Mouse (Mus musculus): ENCODE results near the gene Dgke.
"Not testable (repeated sequence)": the region's sequence is repeated elsewhere in the genome, so short reads cannot be mapped to it uniquely, and the experiment has no call there.

The Dgke gene

DNA sequence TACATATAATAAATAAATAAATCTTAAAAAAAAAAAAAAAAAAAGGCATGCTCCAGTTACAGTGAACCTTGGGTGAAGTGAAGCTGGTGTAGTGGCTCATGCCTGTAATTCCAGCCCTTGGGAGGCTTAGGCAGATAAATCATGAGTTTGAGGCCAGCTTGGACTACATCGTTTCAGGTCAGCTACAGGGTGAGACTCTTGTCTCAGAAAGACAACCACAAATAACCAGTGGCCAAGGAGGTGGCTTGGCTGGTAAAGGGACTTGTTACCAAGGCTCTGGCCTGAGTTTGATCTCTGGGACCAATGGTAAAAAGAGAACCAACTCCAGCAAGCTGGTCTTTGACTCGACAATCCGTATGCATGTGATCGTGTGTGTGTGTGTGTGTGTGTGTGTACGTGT lies 64.6 kb downstream of the Dgke start:
- DNase-seq (ENCODE audit: low read depth), result no peak

DNA sequence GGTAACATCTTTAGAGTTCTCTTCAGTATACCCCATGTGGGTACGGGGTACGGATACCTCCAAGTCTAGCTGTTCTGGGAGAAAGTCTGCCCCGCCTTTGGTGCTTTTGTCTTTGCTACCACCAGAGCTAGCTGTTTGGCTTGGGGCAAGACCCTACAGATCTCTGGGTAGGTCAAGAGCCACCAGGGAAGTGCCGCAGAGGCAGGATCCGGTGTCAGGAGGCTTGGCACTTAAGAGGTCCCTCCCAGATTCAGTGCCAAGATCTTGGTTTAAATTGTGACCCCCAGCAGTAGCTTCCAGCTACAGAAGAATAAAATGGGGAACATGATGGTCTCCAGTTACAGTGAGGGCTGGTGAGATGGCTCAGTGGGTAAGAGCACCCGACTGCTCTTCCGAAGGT lies 65.1 kb downstream of the Dgke start:
- no peak for DNase-seq (ENCODE audit: low read depth)

DNA sequence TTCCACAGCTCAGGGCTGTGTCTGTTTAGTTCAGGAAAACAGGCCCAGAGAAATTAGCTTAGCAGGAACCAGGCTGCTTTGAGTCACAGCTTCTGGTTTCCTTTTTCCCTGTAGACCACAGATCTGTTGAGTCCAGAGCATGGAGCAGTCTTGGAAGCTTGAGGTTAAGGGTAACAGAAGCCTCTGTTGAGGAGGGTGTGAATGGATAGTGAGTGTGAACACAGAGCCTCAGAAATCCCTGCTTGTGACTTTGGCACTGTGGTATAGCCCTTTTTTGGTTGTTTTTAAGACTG lies 66.2 kb downstream of the Dgke start:
- no peak for DNase-seq (ENCODE audit: low read depth)

DNA sequence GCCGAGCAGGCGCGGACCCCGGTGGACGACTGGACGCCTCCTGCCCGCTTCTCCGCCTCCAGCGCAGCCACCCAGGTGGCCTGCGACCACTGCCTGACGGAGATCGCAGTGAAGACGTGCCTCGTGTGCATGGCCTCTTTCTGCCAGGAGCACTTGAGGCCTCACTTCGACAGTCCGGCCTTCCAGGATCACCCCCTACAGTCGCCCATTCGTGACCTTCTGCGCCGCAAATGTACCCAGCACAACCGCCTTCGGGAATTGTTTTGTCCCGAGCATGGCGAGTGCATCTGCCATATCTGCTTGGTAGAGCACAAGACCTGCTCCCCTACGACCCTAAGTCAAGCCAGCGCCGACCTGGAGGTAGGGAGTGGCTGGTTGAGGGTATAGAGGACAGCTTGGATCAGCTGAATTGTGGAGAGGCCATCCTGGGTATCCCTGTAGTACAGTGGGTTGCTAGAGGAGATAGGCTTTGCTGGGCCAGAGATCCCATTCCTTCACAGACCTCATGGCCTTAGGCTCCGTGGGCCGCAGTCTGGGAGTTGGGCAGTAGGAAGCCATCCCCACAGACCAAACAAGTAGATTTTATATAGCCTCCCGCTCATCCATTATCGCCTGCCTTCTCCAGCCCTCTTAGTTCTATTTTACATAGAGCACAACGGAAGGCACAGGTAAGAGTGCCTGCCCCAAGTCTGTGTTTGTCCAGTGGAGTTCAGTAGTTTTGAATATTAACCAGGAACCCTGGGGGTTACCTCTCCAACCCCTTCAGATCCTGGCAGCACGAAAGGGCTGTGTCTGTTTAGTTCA lies 66.7 kb downstream of the Dgke start:
- no peak for DNase-seq (ENCODE audit: low read depth)

DNA sequence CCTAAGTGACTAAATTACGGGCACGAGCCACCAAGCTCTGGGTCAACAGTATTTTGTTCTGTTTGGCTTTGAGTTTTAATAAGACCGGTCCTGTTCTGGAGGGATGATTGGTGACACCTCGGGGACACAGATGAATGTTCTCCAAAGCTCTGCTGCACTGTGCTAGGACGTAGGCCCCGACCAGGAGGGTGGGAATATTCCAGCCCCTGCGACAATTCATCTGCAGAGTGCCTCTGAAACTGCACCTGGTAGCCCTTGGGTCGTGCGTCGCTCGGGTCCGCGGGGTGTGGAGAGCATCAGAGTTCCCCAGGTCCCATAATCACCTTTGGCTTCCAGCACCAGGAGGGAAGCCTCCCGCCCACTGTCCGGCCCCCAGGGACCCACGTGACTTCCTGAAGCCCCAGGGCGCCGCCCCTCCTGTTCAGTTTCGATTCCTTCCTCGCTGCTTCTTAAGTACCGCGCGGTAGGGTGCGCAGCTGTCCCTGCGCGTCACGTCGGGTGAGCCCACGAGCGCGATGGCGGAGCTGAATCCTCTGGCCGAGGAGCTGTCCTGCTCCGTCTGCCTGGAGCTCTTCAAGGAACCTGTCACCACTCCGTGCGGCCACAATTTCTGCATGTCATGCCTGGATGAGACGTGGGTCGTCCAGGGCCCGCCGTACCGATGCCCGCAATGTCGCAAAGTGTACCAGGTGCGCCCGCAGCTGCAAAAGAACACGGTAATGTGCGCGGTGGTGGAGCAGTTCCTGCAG lies 67.5 kb downstream of the Dgke start, which contains the start of gene Trim25:
TSS of gene Trim25 (plus strand) at position 403 of the 749 bp plus-strand sequence.
- peak; percentile 95 for DNase-seq (ENCODE audit: low read depth)

DNA sequence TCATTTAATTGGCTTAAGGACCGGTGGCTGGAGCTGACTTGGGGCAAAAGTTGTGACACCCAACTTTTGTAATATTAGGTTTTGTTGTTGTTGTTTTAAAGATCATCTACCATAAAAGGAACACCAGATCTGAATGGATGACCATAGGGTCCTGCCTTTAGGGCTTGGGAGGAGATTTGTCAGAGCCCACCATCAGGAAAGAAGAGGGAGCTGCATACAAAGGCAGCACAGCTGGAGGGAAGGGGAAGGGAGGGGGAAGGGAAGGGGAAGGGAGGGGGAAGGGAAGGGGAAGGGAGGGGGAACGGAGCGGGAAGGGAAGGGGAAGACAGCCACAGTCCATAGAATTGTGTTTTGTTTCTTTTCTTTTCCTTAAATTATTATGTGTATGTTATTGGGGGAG lies 68.2 kb downstream of the Dgke start:
- no peak for DNase-seq (ENCODE audit: low read depth)

DNA sequence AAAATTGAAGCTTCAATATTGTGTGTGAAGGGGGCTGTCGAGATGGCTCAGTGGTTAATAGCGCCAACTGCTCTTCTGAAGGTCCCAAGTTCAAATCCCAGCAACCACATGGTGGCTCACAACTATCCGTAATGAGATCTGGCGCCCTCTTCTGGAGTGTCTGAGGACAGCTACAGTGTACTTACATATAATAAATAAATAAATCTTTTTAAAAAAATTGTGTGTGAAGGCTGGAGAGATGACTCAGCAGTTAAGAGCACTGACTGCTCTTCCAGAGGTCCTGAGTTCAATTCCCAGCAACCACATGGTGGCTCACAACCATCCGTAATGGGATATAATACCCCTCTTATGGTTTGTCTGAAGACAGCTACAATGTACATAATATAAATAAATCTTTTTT lies 69.3 kb downstream of the Dgke start:
- DNase-seq (ENCODE audit: low read depth), result not testable (repeated sequence)

DNA sequence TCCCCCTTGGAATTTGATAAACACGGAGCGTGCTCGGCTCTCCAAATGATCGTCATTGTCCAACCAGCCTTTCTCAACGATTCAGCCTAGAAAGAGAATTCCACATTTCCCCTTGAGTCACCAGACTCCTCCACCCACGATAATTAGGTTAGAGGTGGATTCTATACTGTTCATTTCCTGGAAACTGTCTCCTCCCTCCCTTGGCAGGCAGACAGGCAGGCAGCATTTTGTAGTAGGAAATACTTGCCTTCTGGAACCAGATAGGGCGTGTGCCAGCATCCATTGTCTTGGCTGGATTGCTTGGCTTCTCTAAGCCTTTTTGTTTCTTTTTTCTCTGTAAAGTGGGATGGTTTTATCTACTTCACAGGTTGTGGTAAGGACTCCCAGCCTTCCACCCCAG lies 70.2 kb downstream of the Dgke start:
- no peak for DNase-seq (ENCODE audit: low read depth)

DNA sequence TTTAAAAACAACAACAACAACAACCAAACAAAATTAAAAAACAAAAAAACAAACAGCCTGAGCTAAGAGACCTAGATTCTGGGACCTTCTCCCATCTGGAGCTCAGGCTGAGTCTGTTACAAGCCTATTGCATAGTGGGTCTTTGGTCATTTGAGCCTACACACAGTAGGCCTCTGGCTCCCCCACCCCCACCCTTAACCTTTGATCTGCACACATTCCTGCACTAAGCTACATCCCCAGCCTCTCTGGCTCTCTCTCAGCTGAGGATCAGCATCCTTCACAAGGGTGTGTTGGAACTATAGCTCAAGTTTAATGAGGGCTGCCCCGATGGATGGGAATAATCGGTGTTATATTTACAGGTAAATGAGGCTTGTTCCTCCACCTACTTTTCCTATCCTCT lies 71.0 kb downstream of the Dgke start:
- no peak for DNase-seq (ENCODE audit: low read depth)

DNA sequence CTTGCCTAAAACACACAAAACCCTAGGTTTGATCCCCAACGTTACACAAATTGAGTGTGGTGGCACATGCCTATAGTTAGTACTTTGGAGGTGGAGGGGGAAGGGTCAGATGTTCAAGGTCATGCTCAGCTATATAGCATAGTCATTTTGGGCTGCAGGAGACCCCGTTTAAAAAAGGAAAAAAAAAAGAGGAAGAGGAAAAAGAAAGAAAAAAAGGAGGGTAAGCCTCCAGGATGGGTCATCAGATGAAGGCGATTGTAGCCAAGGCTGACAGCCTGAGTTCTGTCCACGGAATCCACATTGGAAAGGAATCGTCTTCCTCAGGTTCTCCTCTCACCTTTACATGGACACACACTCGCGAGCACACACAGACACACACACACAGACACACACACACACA lies 72.2 kb downstream of the Dgke start:
- no peak for DNase-seq (ENCODE audit: low read depth)

DNA sequence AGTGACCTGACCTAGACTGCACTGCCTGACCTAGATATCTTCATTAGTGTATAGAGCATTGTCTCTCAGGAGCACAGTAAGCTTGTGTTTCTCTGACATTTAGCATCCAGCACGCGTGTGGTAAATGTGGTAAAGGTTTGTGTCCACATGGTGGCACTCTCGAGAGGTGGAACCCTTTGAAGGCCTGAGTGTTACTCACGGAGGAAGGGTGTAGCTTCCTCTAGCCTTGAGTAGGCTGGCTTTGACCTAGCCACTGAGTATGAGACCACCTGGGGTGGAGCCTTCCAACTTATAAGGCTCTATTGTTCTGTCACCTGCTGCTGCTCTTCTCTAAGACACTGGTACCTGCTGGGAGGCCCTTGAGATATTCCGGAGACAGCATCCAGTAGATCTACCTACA lies 73.0 kb downstream of the Dgke start:
- DNase-seq (ENCODE audit: low read depth), result peak; percentile 89

DNA sequence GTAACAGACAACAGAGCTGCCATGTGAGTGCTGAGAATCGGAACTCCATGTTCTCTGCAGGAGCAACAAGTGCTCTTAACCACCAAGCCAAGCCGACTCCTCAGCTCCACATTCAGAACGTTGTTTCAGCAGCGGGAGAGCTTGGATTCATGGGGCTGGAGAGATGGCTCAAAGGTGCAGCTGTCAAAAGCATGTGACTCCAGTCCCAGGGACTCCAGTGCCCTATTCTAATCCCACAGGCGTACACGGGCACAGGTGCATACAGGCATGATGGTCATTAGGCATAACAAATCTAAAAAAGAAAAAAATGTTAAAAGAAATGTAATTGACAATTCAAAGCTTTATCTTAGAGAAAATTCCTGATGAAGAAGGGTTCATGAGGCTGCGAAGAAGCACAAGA lies 73.5 kb downstream of the Dgke start:
- DNase-seq (ENCODE audit: low read depth), result no peak

DNA sequence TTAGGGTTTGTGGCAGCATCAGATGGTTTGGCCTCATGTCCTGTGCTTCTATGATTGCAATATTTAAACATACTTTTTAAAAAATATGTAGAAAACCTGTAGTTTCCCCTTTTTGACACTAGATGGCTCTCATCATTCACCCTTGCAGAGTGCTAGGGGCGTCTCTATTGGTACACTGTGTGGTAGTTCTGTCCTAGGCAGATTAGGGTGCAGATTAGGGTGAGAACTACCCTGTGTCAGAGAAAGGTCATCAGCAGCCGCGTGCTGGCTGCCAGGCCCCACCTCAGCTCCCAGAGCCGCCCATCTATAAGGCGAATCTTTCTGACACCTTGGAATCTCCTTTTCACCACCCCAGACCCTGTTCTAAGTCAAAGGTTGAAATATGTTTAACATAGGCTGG lies 77.1 kb downstream of the Dgke start:
- peak; percentile 74 for DNase-seq (ENCODE audit: low read depth)

DNA sequence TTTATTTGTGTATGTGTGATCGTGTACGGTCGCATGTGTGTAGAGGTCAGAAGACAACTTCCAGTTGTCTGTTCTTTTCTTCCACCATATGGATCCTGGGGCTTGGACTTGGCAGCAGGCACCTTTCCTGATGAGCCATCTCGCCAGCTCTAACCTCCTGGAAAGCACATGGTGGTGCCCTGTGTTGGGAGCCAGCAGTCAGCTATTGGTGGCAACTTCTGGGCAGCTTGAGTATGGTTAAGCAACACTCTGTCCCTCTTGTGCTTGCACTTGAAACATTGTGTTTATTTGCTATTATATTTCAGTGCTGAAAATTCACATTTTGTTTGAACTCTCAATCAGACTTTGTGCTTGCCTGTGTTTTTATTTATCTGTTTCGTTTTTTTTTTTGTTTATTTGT lies 77.7 kb downstream of the Dgke start:
- no peak for DNase-seq (ENCODE audit: low read depth)

DNA sequence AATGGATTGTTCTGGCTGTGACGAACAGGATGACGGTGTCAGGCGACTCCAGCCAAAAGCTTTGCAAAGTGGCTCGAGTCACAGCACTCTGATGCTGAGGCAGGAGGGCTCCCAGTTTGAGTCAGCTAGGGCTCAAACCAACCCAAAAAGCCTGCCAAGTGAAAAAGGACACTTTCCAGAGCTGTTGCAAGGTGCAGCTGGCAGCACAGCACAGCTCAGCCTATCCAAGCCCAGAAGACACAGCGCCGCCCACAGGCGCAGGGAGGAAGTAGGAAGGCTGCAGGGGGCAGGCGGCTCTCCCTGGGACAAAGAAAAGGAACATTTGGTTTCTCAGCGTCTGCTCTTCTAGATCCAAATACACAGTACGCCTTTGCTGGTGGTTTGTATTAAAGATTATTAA lies 80.0 kb downstream of the Dgke start:
- DNase-seq (ENCODE audit: low read depth), result no peak
